Mouse (Mus musculus) lung, postnatal 4 days (tissue): ENCODE measurements around the gene Tll2.
A peak's percentile ranks its signal among the peaks of the same experiment; 100 is the strongest.

ENCODE experiments used
- DNase-seq, 2 experiments: peaks; one replicate each; pipeline ENCODE4 v3.0.0; 2021

The Tll2 gene

GRCm38 (mm10) chr19:41154681-41155080 lies 52.0 kb downstream of the Tll2 start:
- DNase-seq: no peak

DNA sequence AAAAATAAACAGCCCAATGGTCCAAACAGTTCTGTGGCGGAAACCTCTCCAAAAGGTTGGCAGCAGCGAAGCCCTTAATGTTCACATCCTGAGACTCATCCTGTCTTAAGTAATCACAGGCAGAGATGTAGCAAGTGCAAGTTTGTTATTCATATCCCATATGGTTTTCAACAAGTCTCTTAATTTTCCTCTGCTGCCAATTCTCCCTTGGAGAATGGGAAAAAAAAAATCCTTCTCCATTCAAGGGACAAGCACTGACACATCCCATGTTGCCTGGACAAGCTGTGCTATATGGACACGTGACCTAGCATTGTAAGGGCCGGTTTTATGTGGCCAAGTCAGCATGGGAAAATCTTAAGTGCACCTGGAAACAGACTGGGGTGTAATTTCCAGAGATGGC lies 54.2 kb downstream of the Tll2 start:
- DNase-seq: peak in 1 of 2 experiments; percentile 44

- DNase-seq: no peak
These were observed 54.6 kb downstream of the Tll2 start for GRCm38 (mm10) chr19:41152016-41152370.

DNA sequence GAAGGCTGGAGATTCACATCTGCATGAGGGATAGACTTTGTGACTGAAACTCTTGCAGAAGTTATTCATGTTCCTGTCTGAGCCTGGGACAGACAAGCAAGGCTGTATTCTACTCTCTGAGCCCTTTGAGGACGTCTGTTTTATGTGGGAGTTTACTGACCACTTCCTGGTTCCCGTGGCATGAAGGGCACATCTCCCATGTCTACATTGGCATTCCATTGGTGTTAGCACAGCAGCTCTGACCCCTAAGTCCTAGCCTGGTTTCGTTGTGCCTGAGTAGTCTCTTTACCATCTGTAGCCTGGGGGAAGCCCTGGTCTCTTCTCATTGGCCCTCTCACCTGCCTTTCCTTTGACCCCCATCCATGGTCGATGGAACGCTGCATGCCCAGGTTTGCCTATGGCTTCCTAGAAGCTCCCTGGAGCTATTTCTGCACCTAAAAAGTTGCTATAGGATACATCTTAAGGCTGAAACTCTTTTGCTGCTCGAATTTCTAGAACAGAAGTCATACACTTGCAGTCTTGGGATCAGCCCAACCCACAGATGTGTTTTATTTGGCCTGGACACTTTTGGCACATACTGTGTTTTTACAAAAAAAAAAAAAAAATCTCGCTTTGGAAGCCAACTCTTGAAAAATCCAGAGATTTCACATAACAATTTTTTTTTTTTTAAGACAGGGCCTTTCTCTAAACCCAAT lies 55.2 kb downstream of the Tll2 start:
- DNase-seq: no peak

DNA sequence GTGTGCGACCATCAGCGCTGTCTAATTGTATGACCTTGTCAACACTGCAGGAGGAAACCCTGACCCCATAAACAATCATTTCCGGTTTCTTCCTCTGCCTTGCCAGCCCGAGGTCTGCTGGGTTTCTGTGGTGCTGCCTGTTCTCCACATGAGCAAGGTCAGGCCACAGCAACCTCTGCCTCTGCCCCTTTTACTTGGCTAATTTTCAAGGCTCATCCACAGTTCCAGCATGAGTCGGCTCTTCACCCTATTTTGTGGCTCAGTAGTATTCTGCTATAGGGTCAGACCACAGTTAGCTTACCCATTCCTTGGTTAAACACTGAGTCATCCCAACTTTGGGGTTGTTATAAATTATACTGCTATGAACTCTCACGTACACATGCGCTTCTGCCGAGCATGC lies 65.7 kb downstream of the Tll2 start:
- no peak for DNase-seq

DNA sequence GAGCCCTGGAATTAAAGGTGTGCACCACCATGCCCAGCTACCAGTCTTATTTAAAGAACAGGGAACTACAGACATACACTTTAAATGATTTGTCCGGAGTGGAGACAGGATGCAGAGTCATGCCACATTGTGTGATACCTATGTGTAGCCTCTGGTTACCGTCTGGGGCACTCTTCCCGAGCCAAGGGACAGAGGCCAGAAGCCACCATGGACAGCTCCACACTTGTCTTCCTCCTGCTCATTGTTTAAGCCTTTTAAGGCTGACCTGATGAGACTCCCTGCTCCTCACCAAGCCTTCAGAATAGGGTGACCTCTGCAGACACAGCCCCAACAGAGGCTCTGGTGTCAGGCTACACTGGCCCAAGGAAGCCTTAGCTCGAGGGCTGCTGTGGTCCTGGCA lies 67.0 kb downstream of the Tll2 start:
- no peak for DNase-seq

DNA sequence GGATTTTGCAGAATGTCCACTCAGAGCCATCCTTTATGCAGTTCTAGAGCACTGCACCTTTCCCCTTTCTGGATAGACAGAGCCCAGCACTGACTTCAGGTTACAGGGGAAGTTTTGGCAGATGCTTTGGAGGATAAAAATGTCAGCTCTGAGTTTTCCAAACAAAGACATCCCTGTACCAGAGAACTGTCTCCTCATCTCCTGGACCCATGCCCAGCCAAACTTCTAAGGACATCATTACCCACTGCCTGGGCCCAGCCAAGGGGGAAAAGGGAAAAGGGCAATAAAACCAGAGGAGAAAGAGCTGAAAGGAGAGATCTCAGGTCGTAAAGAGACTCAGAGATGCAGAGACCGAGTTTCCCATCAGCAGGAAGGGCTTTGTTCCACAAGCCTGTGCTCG lies 83.6 kb downstream of the Tll2 start:
- no peak for DNase-seq

DNA sequence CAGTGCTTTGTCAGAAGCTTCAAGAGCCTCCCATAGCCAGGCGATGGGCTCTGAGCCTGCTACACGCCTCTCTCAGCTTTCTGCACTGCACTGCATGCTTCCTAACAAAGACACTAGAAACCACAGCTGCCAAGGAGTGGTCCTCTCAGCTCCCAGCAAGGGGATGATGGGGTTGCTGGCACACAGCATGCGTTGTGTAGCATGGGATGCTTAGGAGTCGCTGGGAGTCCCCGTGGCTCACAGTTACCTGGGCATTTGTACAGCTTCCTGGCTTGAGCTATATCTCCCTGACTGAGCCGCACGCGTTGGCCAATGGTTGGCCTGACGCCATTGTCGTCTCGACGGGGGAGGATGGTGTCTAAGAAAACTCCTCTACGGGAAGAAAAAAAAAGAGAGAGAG lies 86.7 kb downstream of the Tll2 start:
- DNase-seq: no peak

DNA sequence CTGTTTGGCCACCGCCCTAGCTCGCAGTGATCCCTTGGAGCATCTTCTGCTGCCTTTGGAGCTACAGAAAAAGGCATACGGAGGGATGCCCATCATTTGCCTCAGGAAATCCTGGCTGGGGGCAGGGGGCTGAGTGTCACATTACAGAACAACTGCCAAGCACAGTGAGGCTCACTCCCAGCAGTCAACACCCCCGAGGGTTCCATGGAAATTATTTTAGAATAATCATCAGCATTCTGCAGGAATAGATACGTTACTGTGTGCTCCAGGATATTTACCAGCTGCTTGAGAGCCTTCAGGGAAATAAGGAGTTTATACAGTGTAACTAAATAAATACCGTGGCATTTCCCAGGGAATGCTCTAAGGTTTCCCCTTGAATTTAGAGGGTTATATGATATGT lies 88.3 kb downstream of the Tll2 start:
- peak in 1 of 2 experiments; percentile 39 for DNase-seq

DNA sequence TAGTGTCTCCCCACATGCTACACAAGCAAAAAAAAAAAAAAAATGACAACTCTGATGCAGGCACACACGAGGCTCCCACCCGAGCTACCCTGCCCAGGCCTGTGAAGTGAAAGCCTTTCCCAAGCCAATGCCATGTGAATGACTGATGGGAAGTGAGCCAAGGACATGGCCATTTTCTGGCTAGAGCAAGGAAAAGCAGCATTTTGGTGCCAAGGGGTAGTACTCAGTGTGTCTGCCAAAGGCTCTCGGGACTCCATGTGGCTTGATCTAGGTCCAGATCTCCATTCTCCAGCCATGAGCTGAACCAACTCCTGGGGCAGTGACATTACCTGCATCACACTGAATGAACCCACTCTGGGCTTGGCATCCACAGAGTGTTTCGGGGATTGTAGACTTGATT lies 89.3 kb downstream of the Tll2 start:
- DNase-seq: no peak

- no peak for DNase-seq
These were observed 92.0 kb downstream of the Tll2 start for GRCm38 (mm10) chr19:41114611-41115010.

GRCm38 (mm10) chr19:41113911-41114531 lies 92.6 kb downstream of the Tll2 start:
- DNase-seq: no peak

DNA sequence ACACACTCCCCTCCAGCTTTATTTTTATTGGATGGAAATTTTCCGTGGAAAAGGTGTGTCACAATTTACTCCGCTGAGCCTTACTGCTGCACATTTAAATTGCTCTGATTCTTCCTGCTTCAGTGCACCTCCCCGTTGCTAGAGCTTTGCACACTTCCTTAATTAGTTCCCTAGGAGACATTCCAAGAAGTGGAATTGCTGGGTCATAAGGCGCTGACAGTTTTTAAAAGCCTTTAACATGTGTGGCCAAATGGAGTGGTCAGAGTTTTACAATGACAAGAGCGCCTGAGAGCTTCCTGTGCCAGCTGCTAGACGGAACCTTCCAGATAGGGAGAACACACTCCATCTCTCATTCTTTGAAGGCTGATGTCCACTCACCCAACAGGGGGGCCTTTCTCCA lies 94.0 kb downstream of the Tll2 start:
- DNase-seq: no peak

DNA sequence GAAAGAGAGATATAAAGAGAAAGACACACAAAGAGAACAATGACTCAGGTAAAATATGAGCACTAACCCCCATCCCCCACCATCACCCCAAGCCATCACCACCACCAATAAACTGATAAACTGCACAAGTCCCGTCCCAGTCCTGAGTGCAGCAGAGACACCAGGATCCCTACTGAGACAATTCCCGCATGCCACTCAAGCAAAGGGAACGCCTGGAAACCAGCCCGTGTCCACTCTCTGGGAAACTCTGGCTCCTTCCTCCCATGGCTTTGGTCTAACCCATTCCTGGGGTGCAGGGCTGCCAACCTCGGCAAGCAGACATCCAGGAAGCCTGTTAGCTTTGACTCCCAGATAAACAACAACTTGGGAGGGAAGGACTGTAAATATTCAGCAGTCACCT lies 96.6 kb downstream of the Tll2 start:
- DNase-seq: no peak

DNA sequence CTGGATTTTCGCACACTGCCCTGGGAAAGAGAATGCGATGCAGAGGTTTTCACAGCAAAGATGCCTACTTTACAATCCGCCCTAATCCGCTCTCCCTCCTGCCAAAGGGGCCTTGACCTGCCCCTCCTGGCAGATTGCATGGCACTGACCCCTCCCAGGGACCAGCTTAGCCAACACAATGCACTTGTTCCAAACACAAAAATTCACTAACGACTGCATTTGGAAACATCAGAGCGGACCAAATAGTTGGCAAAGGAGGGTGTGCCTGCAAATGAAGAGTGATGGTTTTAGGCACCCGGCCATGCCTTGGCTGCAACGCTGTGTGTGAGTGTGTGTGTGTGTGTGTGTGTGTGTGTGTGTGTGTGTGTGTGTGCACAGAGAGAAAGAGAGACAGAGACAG lies 97.1 kb downstream of the Tll2 start:
- DNase-seq: peak in 1 of 2 experiments; percentile 47

DNA sequence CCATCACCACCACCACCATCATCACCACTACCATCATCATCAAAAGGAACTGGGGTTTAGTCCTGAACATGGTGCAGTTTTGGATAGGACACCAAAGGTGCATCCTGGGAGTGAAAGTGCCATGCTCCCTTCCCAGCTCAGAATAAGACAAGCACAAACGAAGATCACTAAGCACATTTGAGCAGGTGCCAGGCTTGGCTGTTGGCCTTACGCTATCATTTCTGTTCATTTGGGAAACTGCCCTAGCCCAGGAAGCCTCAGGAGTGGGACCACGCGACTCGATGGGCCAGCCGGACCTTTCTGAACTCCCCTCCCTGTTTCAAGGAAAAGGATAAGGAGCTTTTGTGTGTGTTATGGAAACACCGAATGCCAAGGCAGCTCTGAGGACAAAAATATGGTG lies 98.0 kb downstream of the Tll2 start:
- no peak for DNase-seq

- no peak for DNase-seq
These were observed 99.1 kb downstream of the Tll2 start for GRCm38 (mm10) chr19:41107530-41107929.

GRCm38 (mm10) chr19:41104922-41105321 lies 101.7 kb downstream of the Tll2 start:
- DNase-seq: no peak

GRCm38 (mm10) chr19:41101390-41101789 lies 105.2 kb downstream of the Tll2 start:
- no peak for DNase-seq

- DNase-seq: no peak
These were observed 105.8 kb downstream of the Tll2 start for GRCm38 (mm10) chr19:41100863-41101262.

DNA sequence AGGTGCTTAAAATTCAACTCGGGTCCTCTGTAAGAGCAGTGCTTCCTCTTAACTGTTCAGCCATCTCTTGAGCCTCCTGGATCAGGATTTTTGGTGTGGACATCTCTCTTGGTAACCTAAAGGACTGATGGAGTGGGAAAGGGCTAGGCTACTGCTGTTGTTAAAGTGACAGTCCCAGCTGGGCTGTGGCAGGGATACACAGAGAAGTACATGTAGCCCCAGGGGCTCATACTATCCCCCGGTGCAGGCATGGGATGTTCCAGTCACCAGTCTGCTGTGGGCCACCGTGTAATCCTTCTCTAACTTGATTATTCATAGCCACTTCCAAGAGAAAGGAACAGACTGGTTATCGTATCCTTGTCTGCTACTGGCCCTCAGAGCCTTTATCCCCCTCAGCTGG lies 109.6 kb downstream of the Tll2 start:
- DNase-seq: no peak

- DNase-seq: no peak
These were observed 114.7 kb downstream of the Tll2 start for GRCm38 (mm10) chr19:41091901-41092300.

- DNase-seq: peak in 1 of 2 experiments; percentile 59
These were observed 116.8 kb downstream of the Tll2 start for GRCm38 (mm10) chr19:41089833-41090232.

DNA sequence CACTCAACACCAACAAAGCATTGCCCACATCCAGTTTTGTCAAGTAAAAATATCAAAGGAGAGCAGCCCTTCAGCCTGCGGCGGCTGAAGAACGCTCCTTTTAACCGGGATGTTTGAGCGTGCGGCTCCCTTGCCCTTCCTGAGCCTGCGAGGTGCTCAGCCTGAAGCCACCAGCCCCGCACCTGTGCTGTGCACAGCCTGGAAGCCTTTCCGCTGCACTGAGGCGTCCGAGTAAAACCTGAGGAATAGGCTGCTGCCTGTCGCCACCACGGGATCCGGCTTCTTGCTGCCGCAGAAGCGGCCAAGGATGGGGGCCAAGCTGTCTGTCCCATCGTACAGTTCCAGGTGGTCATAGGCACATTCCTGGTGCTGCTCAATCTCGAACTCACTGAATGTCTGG lies 118.1 kb downstream of the Tll2 start:
- no peak for DNase-seq

DNA sequence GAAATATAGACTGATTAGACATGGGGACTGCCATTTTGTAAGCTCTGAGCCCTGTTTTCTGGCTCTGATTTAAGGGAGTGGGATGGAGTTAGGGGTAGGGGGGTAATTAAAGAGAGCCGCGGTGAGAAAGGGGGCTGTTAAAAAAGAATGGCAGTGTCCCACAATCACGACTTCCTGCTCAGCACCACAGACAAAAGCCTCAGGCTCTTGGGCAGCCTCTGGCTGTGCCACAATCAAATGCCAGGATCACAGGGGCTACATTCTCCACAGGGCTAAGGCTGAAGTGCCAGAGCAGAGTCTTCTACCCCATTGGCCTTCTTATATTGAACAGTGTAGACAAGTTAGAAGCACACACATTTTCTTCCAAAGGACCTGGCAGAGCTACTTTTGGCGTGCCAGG lies 118.7 kb downstream of the Tll2 start:
- no peak for DNase-seq
